Mouse (Mus musculus): Measurements from ENCODE around the gene Sept9.

Gene Sept9

GRCm38 (mm10) chr11:117264162-117265021 lies 64.9 kb downstream of the Sept9 start:
- no peak for DNase-seq (ENCODE audit: low read depth, low spot score)

GRCm38 (mm10) chr11:117265270-117265980 lies 66.0 kb downstream of the Sept9 start:
- DNase-seq (ENCODE audit: low read depth, low spot score), result no peak

- DNase-seq (ENCODE audit: low read depth, low spot score), result no peak
These were observed 66.8 kb downstream of the Sept9 start for GRCm38 (mm10) chr11:117265981-117266905.

GRCm38 (mm10) chr11:117266906-117267721 lies 67.7 kb downstream of the Sept9 start:
- DNase-seq (ENCODE audit: low read depth, low spot score), result peak; percentile 56

- DNase-seq (ENCODE audit: low read depth, low spot score), result no peak
These were observed 68.4 kb downstream of the Sept9 start for GRCm38 (mm10) chr11:117267828-117268227.

GRCm38 (mm10) chr11:117268304-117268956 lies 69.0 kb downstream of the Sept9 start:
- DNase-seq (ENCODE audit: low read depth, low spot score), result no peak

- no peak for DNase-seq (ENCODE audit: low read depth, low spot score)
These were observed 69.7 kb downstream of the Sept9 start for GRCm38 (mm10) chr11:117269053-117269702.

- no peak for DNase-seq (ENCODE audit: low read depth, low spot score)
These were observed 70.5 kb downstream of the Sept9 start for GRCm38 (mm10) chr11:117269946-117270345.

GRCm38 (mm10) chr11:117274973-117275372 lies 75.5 kb downstream of the Sept9 start:
- DNase-seq (ENCODE audit: low read depth, low spot score), result no peak

GRCm38 (mm10) chr11:117275999-117276398 lies 76.5 kb downstream of the Sept9 start:
- DNase-seq (ENCODE audit: low read depth, low spot score), result no peak

- no peak for DNase-seq (ENCODE audit: low read depth, low spot score)
These were observed 77.5 kb downstream of the Sept9 start for GRCm38 (mm10) chr11:117276946-117277345.

- DNase-seq (ENCODE audit: low read depth, low spot score), result no peak
These were observed 78.7 kb downstream of the Sept9 start for GRCm38 (mm10) chr11:117278113-117278512.

- no peak for DNase-seq (ENCODE audit: low read depth, low spot score)
These were observed 79.1 kb downstream of the Sept9 start for GRCm38 (mm10) chr11:117278514-117278913.

GRCm38 (mm10) chr11:117279993-117280392 lies 80.5 kb downstream of the Sept9 start:
- no peak for DNase-seq (ENCODE audit: low read depth, low spot score)

- DNase-seq (ENCODE audit: low read depth, low spot score), result no peak
These were observed 83.8 kb downstream of the Sept9 start for GRCm38 (mm10) chr11:117283048-117283888.

GRCm38 (mm10) chr11:117283889-117284450 lies 84.5 kb downstream of the Sept9 start:
- no peak for DNase-seq (ENCODE audit: low read depth, low spot score)

GRCm38 (mm10) chr11:117284721-117285605 lies 85.5 kb downstream of the Sept9 start:
- no peak for DNase-seq (ENCODE audit: low read depth, low spot score)

GRCm38 (mm10) chr11:117285606-117285931 lies 86.1 kb downstream of the Sept9 start:
- DNase-seq (ENCODE audit: low read depth, low spot score), result no peak

All from WW6 (cell line).